Mouse (Mus musculus) embryonic fibroblast, embryonic 13.5 days (primary cell): ENCODE data around the gene Tubb1. TPM values are rescaled to one million over a fixed set of nuclear protein-coding genes. Genes with fewer than 3 reads are reported as not detected.
A peak's percentile ranks its signal among the peaks of the same experiment; 100 is the strongest.

Source experiments
- H3K27ac ChIP-seq: 2 replicates; pipeline ENCODE4 v1.5.1; 2012; ENCODE audit warnings: low read length, control low read depth, inconsistent platforms; ENCODE audit not compliant: insufficient read depth
- H3K4me1 ChIP-seq: 2 replicates; pipeline ENCODE4 v1.6.1; 2011; ENCODE audit warnings: low read length; ENCODE audit not compliant: control insufficient read depth, insufficient read depth
- H3K4me3 ChIP-seq: 2 replicates; pipeline ENCODE4 v1.5.1; 2011; ENCODE audit warnings: mild to moderate bottlenecking, control low read depth, low read length; ENCODE audit not compliant: insufficient read depth
- CTCF ChIP-seq: IDR thresholded peaks from 2 replicates; pipeline ENCODE4 v1.5.1; 2011; ENCODE audit warnings: mild to moderate bottlenecking, control low read depth, low read length, moderate library complexity, borderline replicate concordance; ENCODE audit not compliant: insufficient read depth
- POLR2A ChIP-seq: IDR thresholded peaks from 2 replicates; pipeline ENCODE4 v1.6.1; 2011; ENCODE audit warnings: low read depth, mild to moderate bottlenecking, control low read depth, low read length, moderate library complexity
- polyA plus RNA-seq: library from polyadenylated mRNA; stranded (reverse); fragments of >200 nt; gene quantifications from 2 replicates; pipeline ENCODE4 v1.2.4, GENCODE M21; 2011; ENCODE audit warnings: low read depth; ENCODE audit not compliant: missing spikeins, insufficient read length

The Tubb1 gene
- polyA plus RNA-seq, 1 experiment, result not detected

- TF ChIP-seq POLR2A, result no peak
- TF ChIP-seq CTCF, result no peak
- Histone ChIP-seq H3K27ac (no peak overlapping the region), H3K4me1 (no peaks in the 10 kb centered on the region), H3K4me3 (no peak overlapping the region)
These were observed 21.4 kb upstream of the Tubb1 start for GRCm38 (mm10) chr2:174428996-174429591.

- H3K4me1 ChIP-seq, result no peaks in the 10 kb centered on the region
- TF ChIP-seq POLR2A, result no peak
- TF ChIP-seq CTCF, result no peak
- no peak overlapping the region for H3K4me3 ChIP-seq
- no peak overlapping the region for H3K27ac ChIP-seq
These were observed 15.6 kb upstream of the Tubb1 start for GRCm38 (mm10) chr2:174434943-174435342.

GRCm38 (mm10) chr2:174436076-174436701, 14.3 kb upstream of the Tubb1 start:
- no peak for TF ChIP-seq CTCF
- no peak for TF ChIP-seq POLR2A
- no peak overlapping the region for H3K27ac ChIP-seq
- H3K4me1 ChIP-seq, result no peaks in the 10 kb centered on the region
- no peak overlapping the region for H3K4me3 ChIP-seq

GRCm38 (mm10) chr2:174436916-174437696, 13.4 kb upstream of the Tubb1 start:
- Histone ChIP-seq H3K4me1 (no peaks in the 10 kb centered on the region), H3K4me3 (no peak overlapping the region), H3K27ac (no peak overlapping the region)
- no peak for TF ChIP-seq CTCF
- TF ChIP-seq POLR2A, result no peak

- Histone ChIP-seq H3K27ac (no peak overlapping the region), H3K4me1 (no peaks in the 10 kb centered on the region), H3K4me3 (peak overlapping the region; percentile 55)
- TF ChIP-seq CTCF (no peak), POLR2A (no peak)
These were observed 12.9 kb upstream of the Tubb1 start for GRCm38 (mm10) chr2:174437697-174437982.

- TF ChIP-seq CTCF (no peak), POLR2A (no peak)
- Histone ChIP-seq H3K27ac (no peak overlapping the region), H3K4me1 (no peaks in the 10 kb centered on the region), H3K4me3 (peak overlapping the region; percentile 55)
These were observed 12.3 kb upstream of the Tubb1 start for GRCm38 (mm10) chr2:174438181-174438580.

GRCm38 (mm10) chr2:174438737-174439449, 11.6 kb upstream of the Tubb1 start, which contains the start of gene Ctsz:
TSS of gene Ctsz (minus strand) at chr2:174439039.
- H3K27ac ChIP-seq, result no peak within 1 kb of the TSS
- peak within 1 kb of the TSS; percentile 55 for H3K4me3 ChIP-seq
- no peaks in the 10 kb centered on the region for H3K4me1 ChIP-seq
- TF ChIP-seq POLR2A (peak; percentile 63), CTCF (no peak)

GRCm38 (mm10) chr2:174439450-174439838, 11.1 kb upstream of the Tubb1 start:
- no peak overlapping the region for H3K27ac ChIP-seq
- TF ChIP-seq CTCF (no peak), POLR2A (no peak)
- H3K4me1 ChIP-seq, result no peaks in the 10 kb centered on the region
- H3K4me3 ChIP-seq, result no peak overlapping the region

- Histone ChIP-seq H3K4me1 (no peaks in the 10 kb centered on the region), H3K4me3 (no peak overlapping the region), H3K27ac (no peak overlapping the region)
- TF ChIP-seq CTCF, result no peak
- TF ChIP-seq POLR2A, result no peak
These were observed 10.5 kb upstream of the Tubb1 start for GRCm38 (mm10) chr2:174439961-174440360.

GRCm38 (mm10) chr2:174441898-174442297, 8.6 kb upstream of the Tubb1 start:
- TF ChIP-seq POLR2A (no peak), CTCF (no peak)
- H3K27ac ChIP-seq, result no peak overlapping the region
- no peak overlapping the region for H3K4me3 ChIP-seq
- H3K4me1 ChIP-seq, result no peaks in the 10 kb centered on the region
